Mouse (Mus musculus) bone marrow macrophage, adult 2 months (primary cell): ENCODE measurements at regions not wholly inside any gene's neighbourhood (a gene's known extent, or its start where the extent isn't known, plus 50 kb on each side); places are given as distances from the start of the nearest gene placed in this dataset.

ENCODE experiments used
- CTCF ChIP-seq: IDR thresholded peaks from 2 replicates; pipeline ENCODE4 v1.5.1; 2012; ENCODE audit warnings: low read depth, mild to moderate bottlenecking, low read length, moderate library complexity
- POLR2A ChIP-seq: IDR thresholded peaks from 2 replicates; pipeline ENCODE4 v1.6.1; 2012; ENCODE audit warnings: mild to moderate bottlenecking, low read depth, low read length, borderline replicate concordance

DNA sequence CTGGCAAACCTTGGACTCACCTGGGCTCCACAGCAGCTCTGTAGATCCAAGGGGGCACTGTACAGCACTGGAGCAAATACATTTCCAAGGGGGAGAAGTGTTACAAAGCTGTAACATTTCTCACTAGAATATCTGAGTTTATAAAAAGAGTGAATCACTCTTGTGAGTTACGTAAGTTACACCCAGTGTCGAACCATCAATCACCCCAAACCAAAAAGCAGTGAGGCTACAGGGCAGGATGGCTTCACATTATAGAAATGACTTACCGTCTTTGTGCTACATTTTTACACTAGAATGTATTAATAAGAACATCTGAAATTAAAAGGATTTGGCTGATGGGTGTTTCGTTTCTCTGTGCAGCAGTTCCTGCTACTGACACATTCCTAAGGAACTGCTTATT lies 156.7 kb upstream of the Klf14 start:
- TF ChIP-seq POLR2A (no peak), CTCF (no peak)
